Mouse (Mus musculus) thymus, postnatal 14 days (tissue): Measurements from ENCODE around the gene Smarcd2.

ENCODE experiments used
- DNase-seq: peaks from one replicate; pipeline ENCODE4 v3.0.0; 2021

Gene Smarcd2

GRCm38 (mm10) chr11:106220603-106221002, 52.2 kb downstream of the Smarcd2 start:
- DNase-seq, result no peak

- DNase-seq, result peak; percentile 93
Measured at GRCm38 (mm10) chr11:106216730-106217490, 55.9 kb downstream of the Smarcd2 start, which contains the start of gene Ddx42. Ddx42 (plus strand) TSS chr11:106216926.

GRCm38 (mm10) chr11:106215927-106216729, 56.6 kb downstream of the Smarcd2 start, which contains the start of gene Ccdc47:
Ccdc47 (minus strand) TSS chr11:106216344.
- peak; percentile 93 for DNase-seq

- DNase-seq, result no peak
Measured at GRCm38 (mm10) chr11:106215450-106215859, 57.3 kb downstream of the Smarcd2 start.

GRCm38 (mm10) chr11:106214856-106215255, 57.9 kb downstream of the Smarcd2 start:
- no peak for DNase-seq
